ENCODE assay signal across 8 mouse cellular contexts in genomic region chr7:100818401-100819064, GRCm38 (mm10). TPM values are rescaled to one million over a fixed set of nuclear protein-coding genes. Genes with fewer than 3 reads are reported as not detected.
DNase-seq lines count a peak whose midpoint lies in the region; ATAC-seq and TF ChIP-seq lines count a peak whose summit lies in the region.
"Had no signal": no experiment of that assay in that cellular context is flagged by ENCODE, and none has a peak within 500 bp of the region (broad histone marks: within the 10 kb centered on the region; RNA-seq: fewer than 3 reads in every experiment).

No protein-coding gene starts in this region.

- no peaks in the 10 kb centered on the region for H3K9me3 ChIP-seq in intestine, postnatal 0 days (ENCODE audit: control insufficient read depth)
- H3K9me3 ChIP-seq in intestine, embryonic 16.5 days (ENCODE audit: control insufficient read depth, low read length), result no peaks in the 10 kb centered on the region
- H3K9me3 ChIP-seq in stomach, postnatal 0 days (ENCODE audit: control insufficient read depth, low read length), result no peaks in the 10 kb centered on the region
- H3K9me3 ChIP-seq: megakaryocyte, embryonic 14.5 days had no signal

- no peaks in the 10 kb centered on the region for H3K27me3 ChIP-seq in intestine, postnatal 0 days (replicated peaks; ENCODE audit: control insufficient read depth, insufficient read depth, low read length)
- no peaks in the 10 kb centered on the region for H3K27me3 ChIP-seq in intestine, embryonic 16.5 days (replicated peaks; ENCODE audit: control insufficient read depth, insufficient read depth, low read length)
- no peaks in the 10 kb centered on the region for H3K27me3 ChIP-seq in stomach, postnatal 0 days (ENCODE audit: control insufficient read depth, insufficient read depth, low read length)
- H3K27me3 ChIP-seq: megakaryocyte, embryonic 14.5 days had no signal

- H3K9ac ChIP-seq in intestine, postnatal 0 days (ENCODE audit: low read depth, low read length), result no peak overlapping the region
- no peak overlapping the region for H3K9ac ChIP-seq in intestine, embryonic 16.5 days (ENCODE audit: low read depth, low read length)
- no peak overlapping the region for H3K9ac ChIP-seq in stomach, postnatal 0 days (ENCODE audit: low read length)

- WGBS in intestine, postnatal 0 days, result 88% methylated on average over 4 of the region's 4 CpGs
- WGBS in intestine, embryonic 16.5 days, result 90% methylated on average over 4 of the region's 4 CpGs
- WGBS in stomach, postnatal 0 days, result 90% methylated on average over 4 of the region's 4 CpGs

- H3K36me3 ChIP-seq in intestine, postnatal 0 days (ENCODE audit: control insufficient read depth, insufficient read depth), result no peaks in the 10 kb centered on the region
- H3K36me3 ChIP-seq in intestine, embryonic 16.5 days (ENCODE audit: control insufficient read depth, insufficient read depth, low read length), result no peaks in the 10 kb centered on the region
- no peaks in the 10 kb centered on the region for H3K36me3 ChIP-seq in stomach, postnatal 0 days (ENCODE audit: control insufficient read depth, insufficient read depth, low read length)

- H3K4me3 ChIP-seq in intestine, postnatal 0 days (ENCODE audit: low read depth, low read length), result no peak overlapping the region
- H3K4me3 ChIP-seq in intestine, embryonic 16.5 days (ENCODE audit: low read length), result no peak overlapping the region
- H3K4me3 ChIP-seq in stomach, postnatal 0 days (ENCODE audit: low read depth, low read length), result no peak overlapping the region
- H3K4me3 ChIP-seq: megakaryocyte, embryonic 14.5 days had no signal

- ATAC-seq in intestine, postnatal 0 days, result no peak
- no peak for ATAC-seq in intestine, embryonic 16.5 days
- no peak for ATAC-seq in stomach, postnatal 0 days (ENCODE audit: low FRiP score, low TSS enrichment)

- peak; percentile 31 for DNase-seq in thymus, postnatal 14 days
- no peak for DNase-seq in thymus, postnatal 0 days (ENCODE audit: low spot score)
- peak; percentile 38 to 52 for DNase-seq in cerebellum, postnatal 14 days
- no peak for DNase-seq in stomach, postnatal 0 days (ENCODE audit: low spot score)
- no peak for DNase-seq in spleen, postnatal 14 days (ENCODE audit: low spot score in 2 of 2)

- TF ChIP-seq EP300 in stomach, postnatal 0 days (optimal IDR thresholded peaks at IDR 0.05), result no peak

- peak; percentile 69 for TF ChIP-seq CTCF in intestine, postnatal 0 days (IDR thresholded peaks at IDR 0.05; ENCODE audit: low read depth)
- TF ChIP-seq CTCF in stomach, postnatal 0 days (IDR thresholded peaks at IDR 0.05; ENCODE audit: low read depth), result peak; percentile 73

- H3K4me2 ChIP-seq in intestine, postnatal 0 days (replicated peaks; ENCODE audit: low read depth), result no peak overlapping the region
- H3K4me2 ChIP-seq in intestine, embryonic 16.5 days (ENCODE audit: low read depth, low read length), result no peak overlapping the region
- no peak overlapping the region for H3K4me2 ChIP-seq in stomach, postnatal 0 days (replicated peaks; ENCODE audit: low read depth)

- no peak overlapping the region for H3K27ac ChIP-seq in intestine, postnatal 0 days (ENCODE audit: low read depth, low read length)
- no peak overlapping the region for H3K27ac ChIP-seq in intestine, embryonic 16.5 days (ENCODE audit: low read length)
- H3K27ac ChIP-seq in stomach, postnatal 0 days (replicated peaks), result no peak overlapping the region

- no peaks in the 10 kb centered on the region for H3K4me1 ChIP-seq in intestine, postnatal 0 days (replicated peaks; ENCODE audit: control insufficient read depth, insufficient read depth, low read length)
- 0 out of 2 replicates have a peak, but pooled peaks cover 2% of the 10 kb centered on the region for H3K4me1 ChIP-seq in intestine, embryonic 16.5 days (ENCODE audit: control insufficient read depth, insufficient read depth, low read length)
- no peaks in the 10 kb centered on the region for H3K4me1 ChIP-seq in stomach, postnatal 0 days (replicated peaks; ENCODE audit: control insufficient read depth, insufficient read depth)

RNA-seq across cellular contexts. Expression of gene Relt, which starts 44.7 kb away (rescaled TPM):
- polyA plus RNA-seq in intestine, postnatal 0 days (2015; fragmentation: Nextera tagmentation; extraction: Ambion mirVana), result 0.78 and 1.0 TPM in 2 replicates
- 2.4 and 3.8 TPM in 2 replicates for polyA plus RNA-seq in intestine, embryonic 16.5 days (2015; fragmentation: Nextera tagmentation; extraction: Ambion mirVana)
- polyA plus RNA-seq in thymus, postnatal 0 days (2015; fragmentation: Nextera tagmentation; extraction: Ambion mirVana), result 12.3 and 12.9 TPM in 2 replicates
- polyA plus RNA-seq in stomach, postnatal 0 days (2015; fragmentation: Nextera tagmentation; extraction: Ambion mirVana), result 0.71 and 1.2 TPM in 2 replicates

Comparison
In these comparisons a context has a peak if more than half of its experiments do, and no peak if none do; other contexts are left out.
1. DNase-seq: peak in thymus, postnatal 14 days (single experiment) and cerebellum, postnatal 14 days (2 of 2); none in thymus, postnatal 0 days (single experiment), stomach, postnatal 0 days (single experiment) and spleen, postnatal 14 days (0 of 2).